Mouse (Mus musculus) embryonic facial prominence, embryonic 11.5 days (tissue): ENCODE measurements around the gene Ccdc184. TPM values are rescaled to one million over a fixed set of nuclear protein-coding genes. Genes with fewer than 3 reads are reported as not detected.

Source experiments
- ATAC-seq: fragments of 200-750 bp; cut with Nextera tagmentation; replicated peaks from 2 replicates; pipeline ENCODE4 v1.8.0; 2017; ENCODE audit warnings: low read depth; ENCODE audit not compliant: insufficient number of reproducible peaks, low FRiP score, low TSS enrichment
- DNase-seq: peaks from one replicate; pipeline ENCODE4 v3.0.0-alpha.2; 2015; ENCODE audit warnings: low spot score
- H3K27ac ChIP-seq: fragments of 300-500 bp; sonication (generic); replicated peaks from 2 replicates; pipeline ENCODE4 v1.5.1; 2014; ENCODE audit warnings: mild to moderate bottlenecking, low read depth, low read length, control low read depth
- H3K27me3 ChIP-seq: fragments of 300-500 bp; sonication (generic); 2 replicates; pipeline ENCODE4 v1.6.1; 2014; ENCODE audit warnings: mild to moderate bottlenecking, low read length, moderate library complexity, mixed read lengths; ENCODE audit not compliant: control insufficient read depth, insufficient read depth
- H3K36me3 ChIP-seq: fragments of 300-500 bp; sonication (generic); replicated peaks from 2 replicates; pipeline ENCODE4 v1.6.1; 2014; ENCODE audit warnings: low read depth, mild to moderate bottlenecking, low read length, moderate library complexity, mixed read lengths; ENCODE audit not compliant: control insufficient read depth, insufficient read depth
- H3K4me1 ChIP-seq: fragments of 300-500 bp; sonication (generic); 2 replicates; pipeline ENCODE4 v1.6.1; 2014; ENCODE audit warnings: low read length, mixed read lengths; ENCODE audit not compliant: control insufficient read depth, insufficient read depth
- H3K4me2 ChIP-seq: fragments of 300-500 bp; sonication (generic); 2 replicates; pipeline ENCODE4 v1.6.1; 2014; ENCODE audit warnings: low read depth, mild to moderate bottlenecking, control low read depth, low read length, moderate library complexity
- H3K4me3 ChIP-seq: fragments of 300-500 bp; sonication (generic); 2 replicates; pipeline ENCODE4 v1.5.1; 2014; ENCODE audit warnings: low read depth, low read length, control low read depth
- H3K9ac ChIP-seq: fragments of 300-500 bp; sonication (generic); replicated peaks from 2 replicates; pipeline ENCODE4 v1.6.1; 2014; ENCODE audit warnings: mild to moderate bottlenecking, control low read depth, low read length
- H3K9me3 ChIP-seq: fragments of 300-500 bp; sonication (generic); replicated peaks from 2 replicates; pipeline ENCODE4 v1.6.1; 2016; ENCODE audit warnings: mild to moderate bottlenecking, low read length, inconsistent platforms, mixed read lengths; ENCODE audit not compliant: control insufficient read depth
- WGBS: fragments of 180-500 bp; shearing (Covaris S2); extraction: QIAGEN DNeasy Blood & Tissue Kit; methylation state at CpG from one replicate; pipeline ENCODE4 v1.1.7; 2014; 5-methylcytosine and 5-hydroxymethylcytosine counted together
- polyA plus RNA-seq: library from polyadenylated mRNA; unstranded; fragments of >200 nt; fragmentation: Nextera tagmentation; extraction: Ambion mirVana; gene quantifications from 2 replicates; pipeline ENCODE4 v1.2.1, GENCODE M21; 2014

Ccdc184 gene
- polyA plus RNA-seq, 1 experiment from 2014 or later: 2.5 TPM

GRCm38 (mm10) chr15:98195442-98195841, 28.5 kb downstream of the Ccdc184 start, which contains the start of gene Olfr288:
Gene Olfr288, minus strand, starts transcription at chr15:98195542.
- Histone ChIP-seq H3K27ac (no peak within 1 kb of the TSS), H3K9ac (no peak within 1 kb of the TSS), H3K4me1 (no peaks in the 10 kb centered on the region), H3K36me3 (no peaks in the 10 kb centered on the region), H3K27me3 (no peaks in the 10 kb centered on the region), H3K9me3 (no peaks in the 10 kb centered on the region), H3K4me3 (no peak within 1 kb of the TSS), H3K4me2 (no peak within 1 kb of the TSS)
- no peak for DNase-seq
- WGBS: 80% methylated on average over 3 of the region's 3 CpGs
- ATAC-seq: no peak

- Histone ChIP-seq H3K27ac (no peak overlapping the region), H3K36me3 (no peaks in the 10 kb centered on the region), H3K9ac (no peak overlapping the region), H3K4me1 (no peaks in the 10 kb centered on the region), H3K4me3 (no peak overlapping the region), H3K4me2 (no peak overlapping the region), H3K9me3 (no peaks in the 10 kb centered on the region), H3K27me3 (no peaks in the 10 kb centered on the region)
- WGBS: 84% methylated on average over 7 of the region's 7 CpGs
- DNase-seq: no peak
- ATAC-seq: no peak
These were observed 42.7 kb downstream of the Ccdc184 start for GRCm38 (mm10) chr15:98209676-98210075.

GRCm38 (mm10) chr15:98213336-98213870, 46.4 kb downstream of the Ccdc184 start:
- no peak for ATAC-seq
- no peaks in the 10 kb centered on the region for H3K36me3 ChIP-seq
- no peak overlapping the region for H3K9ac ChIP-seq
- no peaks in the 10 kb centered on the region for H3K27me3 ChIP-seq
- H3K4me3 ChIP-seq: no peak overlapping the region
- no peak overlapping the region for H3K27ac ChIP-seq
- no peak overlapping the region for H3K4me2 ChIP-seq
- no peaks in the 10 kb centered on the region for H3K4me1 ChIP-seq
- DNase-seq: no peak
- WGBS: 68% methylated on average over 5 of the region's 5 CpGs
- H3K9me3 ChIP-seq: no peaks in the 10 kb centered on the region

- Histone ChIP-seq H3K36me3 (no peaks in the 10 kb centered on the region), H3K27me3 (no peaks in the 10 kb centered on the region), H3K4me2 (no peak overlapping the region), H3K4me3 (no peak overlapping the region), H3K9me3 (no peaks in the 10 kb centered on the region), H3K4me1 (no peaks in the 10 kb centered on the region), H3K9ac (no peak overlapping the region), H3K27ac (no peak overlapping the region)
- DNase-seq (no peak), ATAC-seq (no peak)
- WGBS: 76% methylated on average over 5 of the region's 5 CpGs
These were observed 47.2 kb downstream of the Ccdc184 start for GRCm38 (mm10) chr15:98214130-98214529.

Other genes starting within 250 kb of the Ccdc184 start
- gene Tmem106c, start 203.0 kb upstream of the Ccdc184 start, polyA plus RNA-seq: 39.1 and 40.6 TPM in 2 replicates
- 161 and 177 TPM in 2 replicates for gene Col2a1, start 162.5 kb upstream of the Ccdc184 start, polyA plus RNA-seq
- gene Pfkm, start 74.6 kb upstream of the Ccdc184 start, polyA plus RNA-seq: 36.8 and 37.4 TPM in 2 replicates
- gene Senp1, start 73.4 kb upstream of the Ccdc184 start, polyA plus RNA-seq: 44.2 and 45.7 TPM in 2 replicates
- gene Asb8, start 1.5 kb upstream of the Ccdc184 start, polyA plus RNA-seq: 47.8 and 53.2 TPM in 2 replicates
- gene Olfr288, start 28.4 kb downstream of the Ccdc184 start, polyA plus RNA-seq: not detected in 2 replicates
- gene Gm44579, start 53.8 kb downstream of the Ccdc184 start, polyA plus RNA-seq: not detected in 2 replicates
- gene Olfr287, start 53.9 kb downstream of the Ccdc184 start, polyA plus RNA-seq: not detected in 2 replicates
- not detected in 2 replicates for gene Olfr286, start 67.3 kb downstream of the Ccdc184 start, polyA plus RNA-seq
- gene H1fnt, start 90.1 kb downstream of the Ccdc184 start, polyA plus RNA-seq: not detected in 2 replicates
- gene Zfp641, start 129.0 kb downstream of the Ccdc184 start, polyA plus RNA-seq: 0.26 and 0.50 TPM in 2 replicates
- gene Olfr285, start 150.2 kb downstream of the Ccdc184 start, polyA plus RNA-seq: not detected in 2 replicates
- gene Olfr284, start 173.8 kb downstream of the Ccdc184 start, polyA plus RNA-seq: not detected in 2 replicates
- not detected in 2 replicates for gene Olfr283, start 213.8 kb downstream of the Ccdc184 start, polyA plus RNA-seq